Mouse (Mus musculus) ES-E14 (cell line): ENCODE data around the gene Hist1h2bb.

Source experiments
- CHD2 ChIP-seq: IDR thresholded peaks from 2 replicates; pipeline ENCODE4 v1.6.1; 2014; ENCODE audit warnings: mild to moderate bottlenecking, low read depth, low read length, inconsistent platforms
- HCFC1 ChIP-seq: IDR thresholded peaks from 2 replicates; pipeline ENCODE4 v1.6.1; 2012; ENCODE audit warnings: low read length, inconsistent platforms, borderline replicate concordance; ENCODE audit not compliant: insufficient read depth
- MAFK ChIP-seq: IDR thresholded peaks from 2 replicates; pipeline ENCODE4 v1.6.1; 2014; ENCODE audit warnings: mild to moderate bottlenecking, low read depth, low read length, inconsistent platforms; ENCODE audit not compliant: insufficient read depth
- ZC3H11A ChIP-seq: IDR thresholded peaks from 2 replicates; pipeline ENCODE4 v1.6.1; 2012; ENCODE audit warnings: low read depth, mild to moderate bottlenecking, inconsistent platforms, low read length, borderline replicate concordance
- ZNF384 ChIP-seq: IDR thresholded peaks from 2 replicates; pipeline ENCODE4 v1.6.1; 2012; ENCODE audit warnings: low read depth, low read length, inconsistent platforms

DNA sequence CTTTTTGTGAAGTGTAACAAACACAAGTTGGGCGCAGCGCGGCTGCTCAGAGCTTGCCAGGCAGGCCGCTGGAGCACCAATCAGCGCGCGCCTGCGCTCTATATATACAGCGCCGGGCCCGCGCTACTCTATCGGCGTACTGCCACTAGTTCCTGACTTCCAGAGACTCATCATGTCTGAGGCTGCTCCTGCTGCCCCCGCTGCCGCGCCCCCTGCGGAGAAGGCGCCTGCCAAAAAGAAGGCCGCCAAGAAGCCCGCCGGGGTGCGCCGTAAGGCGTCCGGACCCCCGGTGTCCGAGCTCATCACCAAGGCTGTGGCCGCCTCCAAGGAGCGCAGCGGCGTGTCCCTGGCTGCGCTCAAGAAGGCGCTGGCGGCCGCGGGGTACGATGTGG is 7.9 kb upstream of the Hist1h2bb start, which contains the start of gene Hist1h1c:
- TF ChIP-seq HCFC1: 0 out of 2 replicates have a peak, but pooled peaks have one; percentile 45
- TF ChIP-seq ZC3H11A: no peak
- no peak for TF ChIP-seq ZNF384
- TF ChIP-seq CHD2: no peak
- TF ChIP-seq MAFK: no peak
